Mouse (Mus musculus) MEL (cell line): ENCODE results near the gene Aifm3. TPM values are rescaled to one million over a fixed set of nuclear protein-coding genes. Genes with fewer than 3 reads are reported as not detected.

Experiments used
- DNase-seq: peaks from one replicate; pipeline ENCODE4 v3.0.0; 2011; ENCODE audit warnings: low read depth, low spot score
- H3K27ac ChIP-seq: 2 replicates; pipeline ENCODE4 v1.5.1; 2012; ENCODE audit warnings: low read depth, mild to moderate bottlenecking, control low read depth, low read length, moderate library complexity; ENCODE audit not compliant: control insufficient read depth
- H3K27me3 ChIP-seq, 2 experiments: fragments of 150-350 bp in 1 of 2; sonication (generic) in 1 of 2; 2 replicates each; pipeline ENCODE4 v1.6.1; 2012; ENCODE audit warnings: low read length in 2 of 2, mild to moderate bottlenecking in 2 of 2, improper control_type of control experiment in 1 of 2, moderate library complexity in 1 of 2; ENCODE audit not compliant: insufficient read depth in 2 of 2, control insufficient read depth in 1 of 2
- H3K36me3 ChIP-seq, 2 experiments: 2 replicates each; pipeline ENCODE4 v1.6.1; 2012 to 2014; ENCODE audit warnings: low read length in 2 of 2, improper control_type of control experiment in 1 of 2, inconsistent platforms in 1 of 2, mild to moderate bottlenecking in 1 of 2; ENCODE audit not compliant: insufficient read depth in 2 of 2, control insufficient read depth in 1 of 2
- H3K4me1 ChIP-seq, 2 experiments: fragments of 150-350 bp in 1 of 2; sonication (generic) in 1 of 2; 2 replicates each; pipeline ENCODE4 v1.6.1; 2012; ENCODE audit warnings: low read length in 2 of 2, improper control_type of control experiment in 1 of 2, mild to moderate bottlenecking in 1 of 2; ENCODE audit not compliant: insufficient read depth in 2 of 2, control insufficient read depth in 1 of 2
- H3K4me3 ChIP-seq, 2 experiments: fragments of 150-350 bp in 1 of 2; sonication (generic) in 1 of 2; 2 replicates each; pipeline ENCODE4 v1.5.1; 2012; ENCODE audit warnings: low read depth in 2 of 2, low read length in 2 of 2, mild to moderate bottlenecking in 2 of 2, moderate library complexity in 2 of 2, control low read depth in 1 of 2, improper control_type of control experiment in 1 of 2; ENCODE audit not compliant: control insufficient read depth in 1 of 2, insufficient read depth in 1 of 2
- H3K79me2 ChIP-seq: 2 replicates; pipeline ENCODE4 v1.6.1; 2012; ENCODE audit warnings: mild to moderate bottlenecking, low read length, moderate library complexity; ENCODE audit not compliant: control insufficient read depth, poor library complexity, insufficient read depth
- H3K9ac ChIP-seq: 2 replicates; pipeline ENCODE4 v1.6.1; 2012; ENCODE audit warnings: low read depth, mild to moderate bottlenecking, control low read depth, low read length, moderate library complexity; ENCODE audit not compliant: control insufficient read depth, poor library complexity, severe bottlenecking
- H3K9me3 ChIP-seq: fragments of 150-350 bp; sonication (generic); replicated peaks from 2 replicates; pipeline ENCODE4 v1.6.1; 2012; ENCODE audit warnings: mild to moderate bottlenecking, low read length, improper control_type of control experiment, moderate library complexity; ENCODE audit not compliant: insufficient read depth
- CHD1 ChIP-seq: IDR thresholded peaks from 2 replicates; pipeline ENCODE4 v1.6.1; 2012; ENCODE audit warnings: low read depth, mild to moderate bottlenecking, inconsistent platforms, low read length, improper control_type of control experiment
- CHD2 ChIP-seq: IDR thresholded peaks from 2 replicates; pipeline ENCODE4 v1.6.1; 2011; ENCODE audit warnings: low read length, improper control_type of control experiment
- CTCF ChIP-seq, 3 experiments: IDR thresholded peaks in 2 of 3; conservative IDR thresholded peaks in 1 of 3; 2 replicates each; pipeline ENCODE4 v1.5.1; 2011 to 2012; ENCODE audit warnings: low read length in 3 of 3, low read depth in 2 of 3, mild to moderate bottlenecking in 2 of 3, improper control_type of control experiment in 1 of 3, inconsistent platforms in 1 of 3, mixed read lengths in 1 of 3, moderate library complexity in 1 of 3; ENCODE audit not compliant: control insufficient read depth in 1 of 3, insufficient read depth in 1 of 3, poor library complexity in 1 of 3, severe bottlenecking in 1 of 3
- ELF1 ChIP-seq: IDR thresholded peaks from 2 replicates; pipeline ENCODE4 v1.6.1; 2014; ENCODE audit warnings: low read depth, mild to moderate bottlenecking, inconsistent platforms, low read length, improper control_type of control experiment, moderate library complexity
- GABPA ChIP-seq: IDR thresholded peaks from 2 replicates; pipeline ENCODE4 v1.6.1; 2012; ENCODE audit warnings: low read depth, mild to moderate bottlenecking, inconsistent platforms, low read length, improper control_type of control experiment, moderate library complexity
- GATA1 ChIP-seq: IDR thresholded peaks from 2 replicates; pipeline ENCODE4 v1.6.1; 2011; ENCODE audit warnings: low read depth, low read length, improper control_type of control experiment
- JUND ChIP-seq: IDR thresholded peaks from 2 replicates; pipeline ENCODE4 v1.6.1; 2011; ENCODE audit warnings: low read depth, mild to moderate bottlenecking, improper control_type of control experiment, low read length
- MAX ChIP-seq: IDR thresholded peaks from 2 replicates; pipeline ENCODE4 v1.6.1; 2011; ENCODE audit warnings: low read length, improper control_type of control experiment
- MXI1 ChIP-seq: IDR thresholded peaks from 2 replicates; pipeline ENCODE4 v1.6.1; 2011; ENCODE audit warnings: mild to moderate bottlenecking, low read depth, low read length, improper control_type of control experiment
- MYB ChIP-seq: IDR thresholded peaks from 2 replicates; pipeline ENCODE4 v1.6.1; 2011; ENCODE audit warnings: mild to moderate bottlenecking, low read depth, low read length, improper control_type of control experiment
- MYC ChIP-seq: IDR thresholded peaks from 2 replicates; pipeline ENCODE4 v1.6.1; 2011; ENCODE audit warnings: low read depth, mild to moderate bottlenecking, low read length, improper control_type of control experiment, moderate library complexity
- NELFE ChIP-seq: IDR thresholded peaks from 2 replicates; pipeline ENCODE4 v1.6.1; 2011; ENCODE audit warnings: low read depth, low read length, improper control_type of control experiment
- NRF1 ChIP-seq: IDR thresholded peaks from 2 replicates; pipeline ENCODE4 v1.6.1; 2014; ENCODE audit warnings: low read depth, mild to moderate bottlenecking, inconsistent platforms, low read length, improper control_type of control experiment, moderate library complexity; ENCODE audit not compliant: poor library complexity, insufficient read depth, severe bottlenecking
- POLR2A ChIP-seq, 2 experiments: IDR thresholded peaks; 2 replicates each; pipeline ENCODE4 v1.6.1; 2011 to 2012; ENCODE audit warnings: low read length in 2 of 2, mild to moderate bottlenecking in 2 of 2, control low read depth in 1 of 2, improper control_type of control experiment in 1 of 2, low read depth in 1 of 2, moderate library complexity in 1 of 2; ENCODE audit not compliant: control insufficient read depth in 1 of 2, insufficient read depth in 1 of 2, poor library complexity in 1 of 2
- POLR2AphosphoS2 ChIP-seq: IDR thresholded peaks from 2 replicates; pipeline ENCODE4 v1.6.1; 2011; ENCODE audit warnings: low read length, improper control_type of control experiment
- RAD21 ChIP-seq: IDR thresholded peaks from 2 replicates; pipeline ENCODE4 v1.6.1; 2011; ENCODE audit warnings: mild to moderate bottlenecking, low read depth, low read length, improper control_type of control experiment
- SIN3A ChIP-seq: IDR thresholded peaks from 2 replicates; pipeline ENCODE4 v1.6.1; 2012; ENCODE audit warnings: low read length, improper control_type of control experiment, inconsistent platforms
- TAL1 ChIP-seq: IDR thresholded peaks from 2 replicates; pipeline ENCODE4 v1.6.1; 2012; ENCODE audit warnings: mild to moderate bottlenecking, inconsistent platforms, low read length, moderate library complexity, mixed read lengths
- TBP ChIP-seq: IDR thresholded peaks from 2 replicates; pipeline ENCODE4 v1.8.0; 2011; ENCODE audit warnings: low read depth, low read length, improper control_type of control experiment
- USF1 ChIP-seq: IDR thresholded peaks from 2 replicates; pipeline ENCODE4 v1.6.1; 2014; ENCODE audit warnings: low read depth, mild to moderate bottlenecking, inconsistent platforms, low read length, improper control_type of control experiment, moderate library complexity
- USF2 ChIP-seq, 2 experiments: IDR thresholded peaks; 2 replicates each; pipeline ENCODE4 v1.6.1; 2011 to 2012; ENCODE audit warnings: improper control_type of control experiment in 2 of 2, low read length in 2 of 2, borderline replicate concordance in 1 of 2, inconsistent platforms in 1 of 2, low read depth in 1 of 2, mild to moderate bottlenecking in 1 of 2; ENCODE audit not compliant: insufficient read depth in 1 of 2
- ZNF384 ChIP-seq: IDR thresholded peaks from 2 replicates; pipeline ENCODE4 v1.6.1; 2012; ENCODE audit warnings: low read depth, mild to moderate bottlenecking, inconsistent platforms, low read length, improper control_type of control experiment
- polyA plus RNA-seq, 2 experiments: library from polyadenylated mRNA; stranded (reverse) in 1 of 2; unstranded in 1 of 2; fragments of >175 nt in 1 of 2; fragments of >200 nt in 1 of 2; gene quantifications; 2 replicates each; pipeline versions ENCODE4 v1.2.1 to v1.2.4; 2012; ENCODE audit warnings: low replicate concordance in 2 of 2, low read depth in 1 of 2; ENCODE audit not compliant: insufficient read length in 2 of 2, insufficient read depth in 1 of 2, missing spikeins in 1 of 2
- total RNA-seq: library from RNA; depleted of rRNA; stranded (reverse); fragments of 300-350 nt; gene quantifications from 2 replicates; pipeline ENCODE4 v1.2.3, GENCODE M21; 2012

Aifm3 gene
- total and polyA plus RNA-seq, 3 experiments = 0.23 to 0.52 TPM; not detected in 1

DNA sequence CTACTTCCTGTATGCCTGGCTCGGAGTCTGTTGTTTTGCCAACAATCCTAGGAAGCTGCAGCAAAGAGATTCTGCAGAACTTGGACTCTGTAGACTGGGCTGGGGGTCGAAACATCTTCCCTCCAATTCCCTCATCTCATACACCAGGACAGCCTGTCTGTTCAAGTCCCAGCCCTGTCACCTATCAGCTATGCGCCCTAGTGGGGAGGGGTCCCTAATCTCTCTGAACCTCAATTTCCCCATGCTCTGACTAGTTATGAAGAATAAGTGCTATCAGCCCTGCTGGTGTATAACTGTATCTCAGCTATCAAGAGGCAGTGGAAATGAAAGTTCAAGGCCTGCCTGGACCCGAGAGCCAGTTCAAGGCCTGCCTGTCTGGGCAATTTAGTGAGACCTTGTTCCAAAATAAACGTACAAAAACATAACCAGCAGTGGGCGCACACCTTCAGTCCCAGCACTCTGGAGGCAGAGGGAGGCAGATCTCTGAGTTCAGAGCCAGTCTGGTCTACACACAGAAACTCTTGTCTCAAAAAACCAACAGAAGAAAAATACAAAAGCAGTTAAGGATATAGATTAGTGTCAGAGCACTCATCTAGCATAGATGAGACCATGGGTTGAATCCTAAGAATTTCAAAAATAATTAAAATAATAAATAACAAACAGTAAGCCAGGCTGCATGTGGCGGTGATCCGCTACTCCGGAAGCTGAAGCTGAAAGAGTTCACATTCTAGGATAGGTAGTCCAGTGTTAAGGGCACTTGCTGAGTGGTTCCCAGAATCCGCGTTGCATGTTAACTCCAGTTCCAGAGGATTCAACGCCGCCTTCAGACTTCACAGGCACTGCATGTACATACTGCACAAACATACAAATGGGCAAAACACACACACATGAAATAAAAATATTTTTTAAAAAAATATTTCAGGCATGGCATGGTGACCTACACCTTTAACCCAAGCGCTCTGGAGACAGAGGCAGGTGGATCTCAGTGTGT lies 638 bp upstream of the Aifm3 start:
- H3K4me1 ChIP-seq = peaks cover 5 to 12% of the 10 kb centered on the region in 2 experiments
- peaks cover 3 to 4% of the 10 kb centered on the region in 2 experiments; a peak in 2 of 4 replicates for H3K36me3 ChIP-seq
- H3K9me3 ChIP-seq = no peaks in the 10 kb centered on the region
- peak overlapping the region; percentile 30 to 37 for H3K4me3 ChIP-seq
- H3K27me3 ChIP-seq = no peaks in the 10 kb centered on the region
- H3K9ac ChIP-seq = 0 out of 2 replicates have a peak overlapping the region, but pooled peaks have one; percentile 38
- H3K79me2 ChIP-seq = no peaks in the 10 kb centered on the region
- H3K27ac ChIP-seq = no peak overlapping the region
- TF ChIP-seq RAD21 (peak; percentile 13), GATA1 (no peak), CTCF (IDR thresholded peaks at IDR 0.05 in 2 of 3, conservative IDR thresholded peaks at IDR 0.05 in 1 of 3; ENCODE audit: control insufficient read depth in 1 of 3, insufficient read depth in 1 of 3, low read depth in 2 of 3, low read length in 3 of 3, poor library complexity in 1 of 3, severe bottlenecking in 1 of 3) (peak; percentile 20 to 48 (median 36); a peak in 4 of 6 replicates)
- peak; percentile 58 for DNase-seq

DNA sequence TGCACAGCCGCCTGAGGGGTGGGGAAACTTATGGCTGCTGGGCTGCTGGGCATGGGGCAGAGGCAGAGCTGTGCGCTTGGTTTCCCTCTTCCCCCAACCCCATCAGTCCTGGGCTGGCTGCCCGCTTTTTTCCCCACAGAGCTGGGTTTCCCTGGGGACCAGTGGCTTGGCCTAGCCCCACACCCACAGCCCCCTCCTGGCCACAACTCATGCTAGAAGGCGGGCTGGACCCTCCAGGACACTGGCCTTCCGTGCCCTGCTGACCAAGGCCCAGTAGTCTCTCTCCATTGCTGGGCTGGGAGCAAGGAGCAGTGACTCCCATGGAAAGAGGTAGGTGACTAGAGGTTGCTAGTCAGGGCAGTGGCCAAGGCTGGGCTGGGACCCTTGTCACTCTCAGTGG lies 1.7 kb downstream of the Aifm3 start:
- H3K27ac ChIP-seq = no peak overlapping the region
- TF ChIP-seq MYB = no peak
- no peak for TF ChIP-seq CHD1
- TF ChIP-seq GATA1 = no peak
- no peak for TF ChIP-seq MAX
- TF ChIP-seq POLR2AphosphoS2 = no peak
- TF ChIP-seq MYC = no peak
- TF ChIP-seq ELF1 = no peak
- no peak for TF ChIP-seq USF1
- TF ChIP-seq MXI1 = no peak
- TF ChIP-seq JUND = no peak
- no peak for TF ChIP-seq GABPA
- TF ChIP-seq SIN3A = no peak
- TF ChIP-seq ZNF384 = no peak
- no peak for TF ChIP-seq NELFE
- no peak for TF ChIP-seq POLR2A (IDR thresholded peaks at IDR 0.05; ENCODE audit: control insufficient read depth in 1 of 2, insufficient read depth in 1 of 2, low read depth in 1 of 2, low read length in 2 of 2, poor library complexity in 1 of 2)
- no peak for TF ChIP-seq USF2 (IDR thresholded peaks at IDR 0.05; ENCODE audit: borderline replicate concordance in 1 of 2, insufficient read depth in 1 of 2, low read depth in 1 of 2, low read length in 2 of 2)
- no peak for TF ChIP-seq TAL1
- TF ChIP-seq NRF1 = no peak
- TF ChIP-seq TBP = no peak
- TF ChIP-seq CHD2 = no peak
- H3K4me3 ChIP-seq = no peak overlapping the region
- no peaks in the 10 kb centered on the region for H3K79me2 ChIP-seq
- H3K9ac ChIP-seq = no peak overlapping the region
- no peaks in the 10 kb centered on the region for H3K27me3 ChIP-seq
- peaks cover 5 to 12% of the 10 kb centered on the region in 2 experiments for H3K4me1 ChIP-seq
- H3K36me3 ChIP-seq = peaks cover under 1 to 3% of the 10 kb centered on the region in 2 experiments; a peak in 2 of 4 replicates
- no peak for DNase-seq
- no peaks in the 10 kb centered on the region for H3K9me3 ChIP-seq
